Mouse (Mus musculus): Measurements from ENCODE around the gene Tmod1.
A peak's percentile ranks its signal among the peaks of the same experiment; 100 is the strongest.

Tmod1 gene

GRCm38 (mm10) chr4:46138287-46139222 lies 99.8 kb downstream of the Tmod1 start, which contains the start of the genes Ncbp1 and Tstd2:
TSS of gene Ncbp1 (plus strand) at chr4:46138613.
TSS of gene Tstd2 (minus strand) at chr4:46138694.
- peak; percentile 91 for DNase-seq

DNA sequence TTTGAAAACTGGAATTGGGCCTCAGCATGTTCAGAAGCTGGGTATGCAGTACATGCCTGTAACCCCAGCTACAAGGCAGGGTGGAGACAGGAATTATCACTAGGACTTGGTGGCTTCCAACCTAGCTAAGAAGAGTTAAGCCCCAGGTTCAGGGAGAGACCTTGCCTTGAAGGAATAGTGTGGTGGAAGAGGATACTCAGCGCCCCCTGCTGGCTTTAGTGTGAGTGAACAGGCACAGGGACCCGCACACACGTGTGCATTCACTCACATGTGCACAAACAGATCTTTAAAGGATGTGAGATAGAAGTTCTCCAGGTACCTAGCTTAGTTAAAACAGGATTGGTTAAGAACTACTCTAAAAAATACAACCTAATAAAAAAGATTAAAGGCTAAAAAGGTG lies 105.6 kb downstream of the Tmod1 start:
- DNase-seq, result no peak

GRCm38 (mm10) chr4:46146881-46147280 lies 108.1 kb downstream of the Tmod1 start:
- peak; percentile 21 for DNase-seq

DNA sequence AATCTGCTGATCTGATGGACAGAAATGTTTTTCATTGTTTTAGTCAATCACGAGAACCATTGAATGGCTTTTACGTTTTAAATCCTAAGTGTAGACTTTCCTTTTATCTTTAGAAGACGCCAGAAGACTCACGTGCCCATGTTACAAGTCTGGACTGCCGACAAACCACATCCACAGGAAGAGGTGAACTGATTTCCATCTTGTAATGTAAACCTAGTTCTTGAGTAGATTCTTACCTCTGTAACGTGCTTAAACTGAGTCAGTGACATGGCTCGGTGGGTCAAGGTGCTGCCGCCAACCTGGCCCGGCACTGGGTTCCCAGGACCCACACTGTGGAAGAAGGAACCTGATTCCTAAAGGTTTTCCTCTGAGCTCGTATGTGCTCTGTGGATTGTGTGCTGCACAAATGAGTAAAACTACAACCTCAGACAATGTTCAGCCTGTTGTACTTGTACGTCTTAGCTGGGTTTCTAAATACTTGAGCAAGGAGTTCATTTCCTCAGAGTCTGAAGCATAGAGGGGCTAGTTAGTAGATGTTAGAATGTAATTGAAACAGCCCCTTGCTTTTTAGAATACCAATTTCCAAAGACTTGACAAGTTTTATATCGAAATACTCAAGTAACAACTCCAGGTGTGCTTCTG lies 113.3 kb downstream of the Tmod1 start:
- no peak for DNase-seq

DNA sequence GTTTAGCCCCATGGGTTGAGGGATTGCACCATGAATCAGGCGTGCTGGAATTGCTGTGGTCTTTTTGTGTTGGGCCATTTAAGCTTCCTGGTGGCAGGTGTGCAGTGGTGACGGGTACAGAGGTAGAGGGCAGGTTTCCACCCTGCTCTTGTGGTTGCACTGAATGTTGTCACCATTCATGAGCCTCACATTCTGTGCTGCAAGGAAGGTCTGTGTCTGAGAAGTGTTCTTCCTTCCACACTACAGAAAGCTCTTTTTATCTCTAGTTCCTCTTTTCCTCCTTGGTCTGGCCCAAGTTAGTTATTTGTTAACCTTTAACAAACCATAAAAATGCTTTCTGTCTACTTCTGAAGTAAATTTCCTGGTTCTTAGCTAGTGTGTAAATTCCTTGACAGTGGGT lies 125.3 kb downstream of the Tmod1 start:
- DNase-seq, result no peak

All from right cerebral cortex, adult 18-20 months (tissue).